Mouse (Mus musculus) erythroblast, embryonic 14.5 days (primary cell): ENCODE results near the gene Olfr194. TPM values are rescaled to one million over a fixed set of nuclear protein-coding genes. Genes with fewer than 3 reads are reported as not detected.
"Not testable (repeated sequence)": the region's sequence is repeated elsewhere in the genome, so short reads cannot be mapped to it uniquely, and the experiment has no call there.

Source experiments
- H3K27me3 ChIP-seq: 2 replicates; pipeline ENCODE4 v1.6.1; 2012; ENCODE audit warnings: inconsistent platforms; ENCODE audit not compliant: control insufficient read depth
- H3K36me3 ChIP-seq: 2 replicates; pipeline ENCODE4 v1.6.1; 2012; ENCODE audit warnings: mild to moderate bottlenecking, inconsistent platforms; ENCODE audit not compliant: control insufficient read depth
- H3K4me1 ChIP-seq: 2 replicates; pipeline ENCODE4 v1.6.1; 2012; ENCODE audit warnings: inconsistent platforms; ENCODE audit not compliant: control insufficient read depth
- H3K4me3 ChIP-seq: replicated peaks from 2 replicates; pipeline ENCODE3; 2012; ENCODE audit warnings: moderate library complexity, mild to moderate bottlenecking, inconsistent platforms
- H3K9me3 ChIP-seq: 2 replicates; pipeline ENCODE4 v1.6.1; 2012; ENCODE audit warnings: low read length, inconsistent platforms, mixed read lengths; ENCODE audit not compliant: control insufficient read depth
- GATA1 ChIP-seq: IDR thresholded peaks from 2 replicates; pipeline ENCODE4 v1.6.1; 2012; ENCODE audit warnings: low read length, inconsistent platforms, mixed read lengths
- TAL1 ChIP-seq: IDR thresholded peaks from 3 replicates; pipeline ENCODE4 v1.6.1; 2012; ENCODE audit warnings: low read length, inconsistent platforms, mixed read lengths
- polyA plus RNA-seq: library from polyadenylated mRNA; stranded (reverse); fragments of >175 nt; gene quantifications from 2 replicates; pipeline ENCODE4 v1.2.3, GENCODE M21; 2012

The Olfr194 gene
- polyA plus RNA-seq = not detected in 2 replicates

- Histone ChIP-seq H3K4me3 (no peak within 1 kb of the TSS), H3K27me3 (no peaks in the 10 kb centered on the region)
- no peak for TF ChIP-seq GATA1
- TF ChIP-seq TAL1 = no peak
Observed at GRCm38 (mm10) chr16:59120969-59121368, at the start of gene Olfr194. TSS of gene Olfr194 (minus strand) at chr16:59121069.

GRCm38 (mm10) chr16:59170354-59170753, 49.5 kb upstream of the Olfr194 start, which contains the start of gene Olfr196:
TSS of gene Olfr196 (minus strand) at chr16:59170454.
- no peaks in the 10 kb centered on the region for H3K36me3 ChIP-seq

More at GRCm38 (mm10) chr16:59120969-59121368, at the start of gene Olfr194:
- Histone ChIP-seq H3K36me3 (no peaks in the 10 kb centered on the region), H3K4me1 (no peaks in the 10 kb centered on the region), H3K9me3 (no peaks in the 10 kb centered on the region; the same call in 1 of the 2 replicates)

GRCm38 (mm10) chr16:59151996-59152395, 31.1 kb upstream of the Olfr194 start:
- no peaks in the 10 kb centered on the region for H3K36me3 ChIP-seq
- no peak for TF ChIP-seq GATA1
- H3K9me3 ChIP-seq = no peaks in the 10 kb centered on the region
- no peaks in the 10 kb centered on the region for H3K4me1 ChIP-seq
- no peaks in the 10 kb centered on the region for H3K27me3 ChIP-seq
- H3K4me3 ChIP-seq = no peak overlapping the region

More at GRCm38 (mm10) chr16:59170354-59170753, 49.5 kb upstream of the Olfr194 start, which contains the start of gene Olfr196:
- TF ChIP-seq TAL1 (no peak), GATA1 (no peak)
- Histone ChIP-seq H3K4me3 (no peak within 1 kb of the TSS), H3K9me3 (no peaks in the 10 kb centered on the region), H3K27me3 (no peaks in the 10 kb centered on the region), H3K4me1 (no peaks in the 10 kb centered on the region)

- TF ChIP-seq TAL1 (no peak), GATA1 (no peak)
- Histone ChIP-seq H3K4me3 (no peak within 1 kb of the TSS), H3K36me3 (no peaks in the 10 kb centered on the region), H3K9me3 (peaks cover 2% of the 10 kb centered on the region), H3K4me1 (no peaks in the 10 kb centered on the region), H3K27me3 (no peaks in the 10 kb centered on the region)
Observed at GRCm38 (mm10) chr16:59146746-59147145, 25.9 kb upstream of the Olfr194 start, which contains the start of gene Olfr195. TSS of gene Olfr195 (plus strand) at chr16:59147046.

GRCm38 (mm10) chr16:59141105-59141504, 20.2 kb upstream of the Olfr194 start:
- H3K4me3 ChIP-seq = no peak overlapping the region
- no peak for TF ChIP-seq TAL1
- TF ChIP-seq GATA1 = no peak
- no peaks in the 10 kb centered on the region for H3K36me3 ChIP-seq
- peaks cover 2% of the 10 kb centered on the region for H3K9me3 ChIP-seq
- H3K4me1 ChIP-seq = no peaks in the 10 kb centered on the region
- no peaks in the 10 kb centered on the region for H3K27me3 ChIP-seq

GRCm38 (mm10) chr16:59130740-59131139, 9.9 kb upstream of the Olfr194 start:
- Histone ChIP-seq H3K9me3 (peaks cover 9% of the 10 kb centered on the region), H3K4me1 (no peaks in the 10 kb centered on the region), H3K27me3 (no peaks in the 10 kb centered on the region), H3K36me3 (no peaks in the 10 kb centered on the region), H3K4me3 (no peak overlapping the region)
- no peak for TF ChIP-seq TAL1
- no peak for TF ChIP-seq GATA1

- no peaks in the 10 kb centered on the region for H3K36me3 ChIP-seq
- TF ChIP-seq TAL1 (no peak), GATA1 (no peak)
- H3K27me3 ChIP-seq = no peaks in the 10 kb centered on the region
- H3K9me3 ChIP-seq = no peaks in the 10 kb centered on the region; the same call in 1 of the 2 replicates
- H3K4me3 ChIP-seq = no peak within 1 kb of the TSS
- no peaks in the 10 kb centered on the region for H3K4me1 ChIP-seq
Observed at GRCm38 (mm10) chr16:59111781-59112180, 9.1 kb downstream of the Olfr194 start, which contains the start of gene Olfr193. TSS of gene Olfr193 (minus strand) at chr16:59111881.

- H3K27me3 ChIP-seq, H3K36me3 ChIP-seq, H3K4me3 ChIP-seq, H3K9me3 ChIP-seq, H3K4me1 ChIP-seq: not testable (repeated sequence)
Observed at GRCm38 (mm10) chr16:59108522-59108921, 12.3 kb downstream of the Olfr194 start.

- no peak overlapping the region for H3K4me3 ChIP-seq
- no peaks in the 10 kb centered on the region for H3K36me3 ChIP-seq
- H3K27me3 ChIP-seq = no peaks in the 10 kb centered on the region
- H3K9me3 ChIP-seq = peaks cover 4% of the 10 kb centered on the region; the same call in 1 of the 2 replicates
- no peaks in the 10 kb centered on the region for H3K4me1 ChIP-seq
- TF ChIP-seq TAL1 (no peak), GATA1 (no peak)
Observed at GRCm38 (mm10) chr16:59105312-59105711, 15.6 kb downstream of the Olfr194 start.

- H3K9me3 ChIP-seq, H3K4me3 ChIP-seq, H3K4me1 ChIP-seq, H3K27me3 ChIP-seq, H3K36me3 ChIP-seq: not testable (repeated sequence)
Observed at GRCm38 (mm10) chr16:59089722-59090121, 31.1 kb downstream of the Olfr194 start, which contains the start of gene Olfr191. TSS of gene Olfr191 (minus strand) at chr16:59089822.

- H3K36me3 ChIP-seq, H3K4me3 ChIP-seq, H3K9me3 ChIP-seq, H3K4me1 ChIP-seq, H3K27me3 ChIP-seq: not testable (repeated sequence)
Observed at GRCm38 (mm10) chr16:59081113-59081512, 39.8 kb downstream of the Olfr194 start.
